Mouse (Mus musculus): ENCODE data around the gene Zxdc. TPM values are rescaled to one million over a fixed set of nuclear protein-coding genes. Genes with fewer than 3 reads are reported as not detected.

Zxdc gene
- total and polyA plus RNA-seq, 2 experiments: 9.1 to 9.8 TPM

GRCm38 (mm10) chr6:90393948-90394347 lies 24.7 kb downstream of the Zxdc start:
- TF ChIP-seq CTCF (IDR thresholded peaks at IDR 0.05; ENCODE audit: low read depth, low read length) (no peak), POLR2A (IDR thresholded peaks at IDR 0.05; ENCODE audit: extremely low read depth, insufficient read depth, low read length) (no peak)
- DNase-seq (ENCODE audit: extremely low read depth, low read depth, low spot score): peak; percentile 96
- H3K27ac ChIP-seq (replicated peaks; ENCODE audit: insufficient read depth, low read depth, low read length): peak overlapping the region; percentile 84

DNA sequence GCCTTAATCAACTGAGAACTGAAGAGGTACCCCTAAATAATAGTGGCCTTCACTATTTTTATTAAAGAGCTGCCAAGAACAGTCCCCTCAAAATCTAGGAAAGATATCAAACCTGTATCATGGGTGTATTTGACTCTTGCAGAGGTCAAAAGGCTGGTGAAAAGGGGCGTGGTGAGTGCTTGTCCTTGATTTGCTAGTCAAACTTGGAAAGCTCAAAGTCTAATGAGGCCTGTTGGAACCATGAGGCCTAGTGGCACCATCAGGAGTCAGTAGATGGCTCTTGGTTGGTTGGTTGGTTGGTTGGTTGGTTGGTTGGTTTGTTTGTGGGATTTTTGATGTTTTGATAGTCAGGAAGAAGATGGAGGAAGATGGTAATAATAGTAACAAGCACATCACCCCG lies 26.5 kb downstream of the Zxdc start:
- Histone ChIP-seq H3K4me3 (ENCODE audit: insufficient read depth, low read depth, low read length) (no peak overlapping the region), H3K9ac (ENCODE audit: low read depth, low read length) (no peak overlapping the region), H3K27ac (replicated peaks; ENCODE audit: insufficient read depth, low read depth, low read length) (peak overlapping the region; percentile 67), H3K4me1 (ENCODE audit: control insufficient read depth, insufficient read depth, low read length) (peaks cover 33% of the 10 kb centered on the region), H3K36me3 (ENCODE audit: control insufficient read depth, insufficient read depth, low read length) (peaks cover 13% of the 10 kb centered on the region), H3K79me2 (ENCODE audit: control insufficient read depth, insufficient read depth, low read length) (no peaks in the 10 kb centered on the region), H3K27me3 (ENCODE audit: control insufficient read depth, insufficient read depth, low read length) (no peaks in the 10 kb centered on the region)
- 60% methylated on average over 2 of the region's 2 CpGs for WGBS
- TF ChIP-seq POLR2A (IDR thresholded peaks at IDR 0.05; ENCODE audit: extremely low read depth, insufficient read depth, low read length): no peak
- DNase-seq (ENCODE audit: extremely low read depth, low read depth, low spot score): peak; percentile 90

More at GRCm38 (mm10) chr6:90393948-90394347, 24.7 kb downstream of the Zxdc start:
- WGBS: 25% methylated on average over 3 of the region's 3 CpGs
- Histone ChIP-seq H3K27me3 (ENCODE audit: control insufficient read depth, insufficient read depth, low read length) (no peaks in the 10 kb centered on the region), H3K4me3 (ENCODE audit: insufficient read depth, low read depth, low read length) (no peak overlapping the region), H3K36me3 (ENCODE audit: control insufficient read depth, insufficient read depth, low read length) (peaks cover 16% of the 10 kb centered on the region), H3K79me2 (ENCODE audit: control insufficient read depth, insufficient read depth, low read length) (no peaks in the 10 kb centered on the region), H3K9ac (ENCODE audit: low read depth, low read length) (peak overlapping the region; percentile 13; the same call in 1 of the 2 replicates), H3K4me1 (ENCODE audit: control insufficient read depth, insufficient read depth, low read length) (peaks cover 33% of the 10 kb centered on the region)

DNA sequence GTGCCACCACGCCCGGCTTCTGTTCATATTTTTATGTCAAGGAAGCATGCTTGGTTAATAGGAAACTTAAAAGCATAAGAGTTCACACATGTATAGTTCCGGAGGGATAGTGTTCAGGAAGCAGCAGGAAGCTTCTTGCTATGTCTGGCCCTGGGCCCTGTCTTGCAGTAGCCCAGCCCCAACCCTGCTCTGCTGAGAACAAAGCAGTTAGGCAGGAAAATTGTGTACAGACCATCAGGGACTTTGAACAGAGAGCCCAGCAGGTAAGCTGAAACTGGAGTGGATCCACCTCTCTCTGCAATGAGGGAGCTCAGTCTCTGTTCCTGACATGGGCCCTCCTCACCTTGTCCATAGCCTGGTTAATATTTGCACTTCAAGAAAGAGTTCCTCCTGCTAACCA lies 28.0 kb downstream of the Zxdc start:
- Histone ChIP-seq H3K27ac (replicated peaks; ENCODE audit: insufficient read depth, low read depth, low read length) (peak overlapping the region; percentile 45), H3K4me3 (ENCODE audit: insufficient read depth, low read depth, low read length) (no peak overlapping the region), H3K79me2 (ENCODE audit: control insufficient read depth, insufficient read depth, low read length) (no peaks in the 10 kb centered on the region), H3K4me1 (ENCODE audit: control insufficient read depth, insufficient read depth, low read length) (peaks cover 33% of the 10 kb centered on the region), H3K9ac (ENCODE audit: low read depth, low read length) (no peak overlapping the region), H3K36me3 (ENCODE audit: control insufficient read depth, insufficient read depth, low read length) (peaks cover 12% of the 10 kb centered on the region), H3K27me3 (ENCODE audit: control insufficient read depth, insufficient read depth, low read length) (no peaks in the 10 kb centered on the region)
- DNase-seq (ENCODE audit: extremely low read depth, low read depth, low spot score): peak; percentile 81
- WGBS: 77% methylated on average over 3 of the region's 3 CpGs
- TF ChIP-seq POLR2A (IDR thresholded peaks at IDR 0.05; ENCODE audit: extremely low read depth, insufficient read depth, low read length) (no peak), CTCF (IDR thresholded peaks at IDR 0.05; ENCODE audit: low read depth, low read length) (no peak)

- Histone ChIP-seq H3K4me3 (ENCODE audit: insufficient read depth, low read depth, low read length) (no peak overlapping the region), H3K36me3 (ENCODE audit: control insufficient read depth, insufficient read depth, low read length) (no peaks in the 10 kb centered on the region; the same call in 1 of the 2 replicates), H3K4me1 (ENCODE audit: control insufficient read depth, insufficient read depth, low read length) (peaks cover 5% of the 10 kb centered on the region; the same call in 1 of the 2 replicates), H3K9ac (ENCODE audit: low read depth, low read length) (no peak overlapping the region), H3K27ac (replicated peaks; ENCODE audit: insufficient read depth, low read depth, low read length) (no peak overlapping the region), H3K27me3 (ENCODE audit: control insufficient read depth, insufficient read depth, low read length) (no peaks in the 10 kb centered on the region), H3K79me2 (ENCODE audit: control insufficient read depth, insufficient read depth, low read length) (no peaks in the 10 kb centered on the region)
- TF ChIP-seq POLR2A (IDR thresholded peaks at IDR 0.05; ENCODE audit: extremely low read depth, insufficient read depth, low read length): no peak
- no peak for TF ChIP-seq CTCF (IDR thresholded peaks at IDR 0.05; ENCODE audit: low read depth, low read length)
- DNase-seq (ENCODE audit: extremely low read depth, low read depth, low spot score): no peak
Measured at GRCm38 (mm10) chr6:90408632-90409031, 39.3 kb downstream of the Zxdc start.

DNA sequence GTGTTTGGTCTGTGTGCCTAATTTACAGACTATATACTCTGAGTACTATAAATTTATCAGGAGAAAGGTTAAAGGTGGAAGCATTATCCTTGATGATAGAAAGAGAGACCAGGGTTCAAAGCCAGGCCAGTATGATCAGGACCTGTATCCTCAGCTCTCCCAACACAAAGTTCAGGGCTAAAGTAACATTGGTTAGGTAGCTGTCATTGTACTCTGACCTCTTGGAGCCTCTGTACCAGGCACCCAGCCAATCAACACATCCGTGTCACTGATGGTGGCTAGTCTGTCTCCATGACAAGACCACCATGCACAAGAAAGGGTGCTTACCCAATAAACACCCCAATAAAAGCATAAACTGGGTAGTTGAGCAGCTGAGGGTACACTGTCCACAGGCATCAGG lies 41.7 kb downstream of the Zxdc start:
- no peaks in the 10 kb centered on the region for H3K36me3 ChIP-seq (ENCODE audit: control insufficient read depth, insufficient read depth, low read length)
- no peaks in the 10 kb centered on the region for H3K79me2 ChIP-seq (ENCODE audit: control insufficient read depth, insufficient read depth, low read length)
- WGBS: 10% methylated on average over 1 of the region's 1 CpGs
- no peak overlapping the region for H3K27ac ChIP-seq (replicated peaks; ENCODE audit: insufficient read depth, low read depth, low read length)
- H3K4me3 ChIP-seq (ENCODE audit: insufficient read depth, low read depth, low read length): no peak overlapping the region
- H3K27me3 ChIP-seq (ENCODE audit: control insufficient read depth, insufficient read depth, low read length): no peaks in the 10 kb centered on the region
- TF ChIP-seq POLR2A (IDR thresholded peaks at IDR 0.05; ENCODE audit: extremely low read depth, insufficient read depth, low read length) (no peak), CTCF (IDR thresholded peaks at IDR 0.05; ENCODE audit: low read depth, low read length) (no peak)
- H3K4me1 ChIP-seq (ENCODE audit: control insufficient read depth, insufficient read depth, low read length): peaks cover 5% of the 10 kb centered on the region; the same call in 1 of the 2 replicates
- H3K9ac ChIP-seq (ENCODE audit: low read depth, low read length): no peak overlapping the region
- DNase-seq (ENCODE audit: extremely low read depth, low read depth, low spot score): peak; percentile 81

- 47% methylated on average over 7 of the region's 7 CpGs for WGBS
- TF ChIP-seq POLR2A (IDR thresholded peaks at IDR 0.05; ENCODE audit: extremely low read depth, insufficient read depth, low read length) (no peak), CTCF (IDR thresholded peaks at IDR 0.05; ENCODE audit: low read depth, low read length) (no peak)
Measured at GRCm38 (mm10) chr6:90411926-90412325, 42.6 kb downstream of the Zxdc start.

More at GRCm38 (mm10) chr6:90411926-90412325, 42.6 kb downstream of the Zxdc start:
- Histone ChIP-seq H3K4me3 (ENCODE audit: insufficient read depth, low read depth, low read length) (no peak overlapping the region), H3K79me2 (ENCODE audit: control insufficient read depth, insufficient read depth, low read length) (no peaks in the 10 kb centered on the region), H3K27me3 (ENCODE audit: control insufficient read depth, insufficient read depth, low read length) (no peaks in the 10 kb centered on the region), H3K27ac (replicated peaks; ENCODE audit: insufficient read depth, low read depth, low read length) (no peak overlapping the region), H3K9ac (ENCODE audit: low read depth, low read length) (no peak overlapping the region), H3K36me3 (ENCODE audit: control insufficient read depth, insufficient read depth, low read length) (no peaks in the 10 kb centered on the region), H3K4me1 (ENCODE audit: control insufficient read depth, insufficient read depth, low read length) (peaks cover 5% of the 10 kb centered on the region; the same call in 1 of the 2 replicates)
- peak; percentile 39 for DNase-seq (ENCODE audit: extremely low read depth, low read depth, low spot score)

Measured in liver, adult 2 months (tissue).